Mouse (Mus musculus): ENCODE measurements at regions not wholly inside any gene's neighbourhood (a gene's known extent, or its start where the extent isn't known, plus 50 kb on each side); places are given as distances from the start of the nearest gene placed in this dataset.

- no peak for DNase-seq
Measured at GRCm38 (mm10) chr7:133468346-133468745, 133.6 kb downstream of the Tex36 start.

- no peak for DNase-seq
Measured at GRCm38 (mm10) chr7:133467579-133467978, 134.4 kb downstream of the Tex36 start.

GRCm38 (mm10) chr7:133459306-133459705 lies 142.7 kb downstream of the Tex36 start:
- no peak for DNase-seq

GRCm38 (mm10) chr7:133457436-133458324 lies 144.3 kb downstream of the Tex36 start:
- DNase-seq = no peak

GRCm38 (mm10) chr7:133450246-133450645 lies 151.7 kb downstream of the Tex36 start:
- no peak for DNase-seq

GRCm38 (mm10) chr7:133447079-133447478 lies 154.9 kb downstream of the Tex36 start:
- DNase-seq = no peak

- no peak for DNase-seq
Measured at GRCm38 (mm10) chr7:133441661-133442060, 160.3 kb downstream of the Tex36 start.

- DNase-seq = no peak
Measured at GRCm38 (mm10) chr7:133441169-133441568, 160.8 kb downstream of the Tex36 start.

- DNase-seq = no peak
Measured at GRCm38 (mm10) chr7:133440711-133441110, 161.2 kb downstream of the Tex36 start.

- no peak for DNase-seq
Measured at GRCm38 (mm10) chr7:133440086-133440485, 161.9 kb downstream of the Tex36 start.

- no peak for DNase-seq
Measured at GRCm38 (mm10) chr7:133438631-133439030, 163.3 kb downstream of the Tex36 start.

- no peak for DNase-seq
Measured at GRCm38 (mm10) chr7:133437866-133438265, 164.1 kb downstream of the Tex36 start.

- DNase-seq = no peak
Measured at GRCm38 (mm10) chr7:133435596-133436357, 166.2 kb downstream of the Tex36 start.

GRCm38 (mm10) chr7:133434027-133434820 lies 167.7 kb downstream of the Tex36 start:
- no peak for DNase-seq

GRCm38 (mm10) chr7:133432343-133432742 lies 169.6 kb downstream of the Tex36 start:
- no peak for DNase-seq

GRCm38 (mm10) chr7:133402072-133402471 lies 199.9 kb downstream of the Tex36 start:
- DNase-seq = no peak

- DNase-seq = no peak
Measured at GRCm38 (mm10) chr7:133400691-133401090, 201.3 kb downstream of the Tex36 start.

GRCm38 (mm10) chr7:133388716-133389115 lies 213.2 kb downstream of the Tex36 start:
- DNase-seq = no peak

- no peak for DNase-seq
Measured at GRCm38 (mm10) chr7:133382032-133382712, 219.8 kb downstream of the Tex36 start.

GRCm38 (mm10) chr7:133379373-133379772 lies 222.6 kb downstream of the Tex36 start:
- DNase-seq = no peak

- DNase-seq = no peak
Measured at GRCm38 (mm10) chr7:133378338-133378737, 223.6 kb downstream of the Tex36 start.

GRCm38 (mm10) chr7:133376833-133377484 lies 225.0 kb downstream of the Tex36 start:
- no peak for DNase-seq
